Mouse (Mus musculus): Measurements from ENCODE around the gene Tmem104. TPM values are rescaled to one million over a fixed set of nuclear protein-coding genes. Genes with fewer than 3 reads are reported as not detected.

Tmem104 gene
- polyA plus RNA-seq, 1 experiment, result 0.21 TPM

GRCm38 (mm10) chr11:115273735-115274134 is 86.4 kb downstream of the Tmem104 start:
- Histone ChIP-seq H3K4me1 (ENCODE audit: control insufficient read depth) (peaks cover 35% of the 10 kb centered on the region), H3K4me3 (replicated peaks) (no peak overlapping the region)

GRCm38 (mm10) chr11:115274178-115274577 is 86.9 kb downstream of the Tmem104 start:
- Histone ChIP-seq H3K9me3 (ENCODE audit: control insufficient read depth, low read length) (no peaks in the 10 kb centered on the region), H3K4me1 (ENCODE audit: control insufficient read depth) (peaks cover 39% of the 10 kb centered on the region), H3K4me3 (replicated peaks) (no peak overlapping the region), H3K27me3 (ENCODE audit: control insufficient read depth) (no peaks in the 10 kb centered on the region), H3K36me3 (ENCODE audit: control insufficient read depth) (peaks cover 23% of the 10 kb centered on the region; the same call in 1 of the 2 replicates)
- TF ChIP-seq TAL1 (IDR thresholded peaks at IDR 0.05; ENCODE audit: low read length) (no peak), GATA1 (IDR thresholded peaks at IDR 0.05; ENCODE audit: low read length) (no peak)

More at GRCm38 (mm10) chr11:115273735-115274134, 86.4 kb downstream of the Tmem104 start:
- Histone ChIP-seq H3K27me3 (ENCODE audit: control insufficient read depth) (no peaks in the 10 kb centered on the region), H3K9me3 (ENCODE audit: control insufficient read depth, low read length) (no peaks in the 10 kb centered on the region), H3K36me3 (ENCODE audit: control insufficient read depth) (peaks cover 28% of the 10 kb centered on the region; the same call in 1 of the 2 replicates)
- TF ChIP-seq TAL1 (IDR thresholded peaks at IDR 0.05; ENCODE audit: low read length) (no peak), GATA1 (IDR thresholded peaks at IDR 0.05; ENCODE audit: low read length) (no peak)

GRCm38 (mm10) chr11:115274771-115275170 is 87.5 kb downstream of the Tmem104 start:
- TF ChIP-seq TAL1 (IDR thresholded peaks at IDR 0.05; ENCODE audit: low read length) (no peak), GATA1 (IDR thresholded peaks at IDR 0.05; ENCODE audit: low read length) (no peak)
- H3K27me3 ChIP-seq (ENCODE audit: control insufficient read depth), result no peaks in the 10 kb centered on the region
- H3K9me3 ChIP-seq (ENCODE audit: control insufficient read depth, low read length), result no peaks in the 10 kb centered on the region
- H3K4me1 ChIP-seq (ENCODE audit: control insufficient read depth), result peaks cover 44% of the 10 kb centered on the region
- H3K4me3 ChIP-seq (replicated peaks), result no peak overlapping the region
- peaks cover 18% of the 10 kb centered on the region; the same call in 1 of the 2 replicates for H3K36me3 ChIP-seq (ENCODE audit: control insufficient read depth)

DNA sequence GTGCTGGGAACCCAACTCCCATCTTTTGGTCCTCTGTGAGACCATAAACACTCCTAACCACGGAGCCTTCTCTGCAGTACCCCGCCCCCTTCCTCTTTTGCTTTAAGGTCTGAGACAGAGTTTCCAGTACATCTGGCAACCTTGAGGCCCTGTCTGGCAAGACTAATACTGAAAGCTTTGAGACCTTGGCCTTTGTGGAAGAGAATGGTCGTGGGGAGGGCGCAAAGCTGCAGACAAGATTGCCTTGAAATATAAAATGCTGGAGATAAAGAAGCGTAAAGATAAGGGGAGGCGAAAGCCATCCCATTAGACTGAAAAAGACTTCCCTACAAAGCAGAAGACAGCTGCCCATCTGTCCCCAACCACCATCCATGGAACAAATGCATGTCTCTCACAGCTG is 88.2 kb downstream of the Tmem104 start:
- Histone ChIP-seq H3K9me3 (ENCODE audit: control insufficient read depth, low read length) (no peaks in the 10 kb centered on the region), H3K4me1 (ENCODE audit: control insufficient read depth) (peaks cover 46% of the 10 kb centered on the region), H3K27me3 (ENCODE audit: control insufficient read depth) (no peaks in the 10 kb centered on the region), H3K4me3 (replicated peaks) (peak overlapping the region; percentile 85), H3K36me3 (ENCODE audit: control insufficient read depth) (peaks cover 17% of the 10 kb centered on the region; the same call in 1 of the 2 replicates)
- no peak for TF ChIP-seq TAL1 (IDR thresholded peaks at IDR 0.05; ENCODE audit: low read length)
- no peak for TF ChIP-seq GATA1 (IDR thresholded peaks at IDR 0.05; ENCODE audit: low read length)

DNA sequence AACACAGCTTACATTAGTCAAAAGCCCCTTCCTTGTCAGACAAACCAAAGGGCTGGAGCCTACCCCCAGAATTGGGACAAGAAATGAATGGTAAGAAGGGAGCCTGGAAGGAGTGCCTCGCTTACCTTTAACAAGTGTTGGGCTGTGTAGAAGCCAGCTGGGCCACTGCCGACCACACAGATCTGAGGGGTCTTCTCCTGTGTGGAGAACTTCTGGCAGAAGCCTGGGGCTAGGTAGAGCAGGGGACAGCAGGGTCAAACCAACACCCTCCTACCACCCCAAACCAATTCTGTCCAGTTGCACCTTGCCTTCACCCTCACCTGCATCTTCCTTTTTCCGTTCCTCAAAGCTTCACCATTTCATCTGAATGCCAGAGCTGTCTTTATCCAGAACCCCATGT is 88.7 kb downstream of the Tmem104 start:
- Histone ChIP-seq H3K4me3 (replicated peaks) (peak overlapping the region; percentile 85), H3K27me3 (ENCODE audit: control insufficient read depth) (no peaks in the 10 kb centered on the region), H3K9me3 (ENCODE audit: control insufficient read depth, low read length) (no peaks in the 10 kb centered on the region), H3K4me1 (ENCODE audit: control insufficient read depth) (peaks cover 45% of the 10 kb centered on the region), H3K36me3 (ENCODE audit: control insufficient read depth) (peaks cover 15% of the 10 kb centered on the region; the same call in 1 of the 2 replicates)
- no peak for TF ChIP-seq TAL1 (IDR thresholded peaks at IDR 0.05; ENCODE audit: low read length)
- no peak for TF ChIP-seq GATA1 (IDR thresholded peaks at IDR 0.05; ENCODE audit: low read length)

- TF ChIP-seq TAL1 (IDR thresholded peaks at IDR 0.05; ENCODE audit: low read length), result no peak
- no peak for TF ChIP-seq GATA1 (IDR thresholded peaks at IDR 0.05; ENCODE audit: low read length)
- Histone ChIP-seq H3K36me3 (ENCODE audit: control insufficient read depth) (peaks cover 7% of the 10 kb centered on the region; the same call in 1 of the 2 replicates), H3K9me3 (ENCODE audit: control insufficient read depth, low read length) (no peaks in the 10 kb centered on the region), H3K27me3 (ENCODE audit: control insufficient read depth) (no peaks in the 10 kb centered on the region), H3K4me1 (ENCODE audit: control insufficient read depth) (peaks cover 47% of the 10 kb centered on the region), H3K4me3 (replicated peaks) (peak within 1 kb of the TSS; percentile 85)
Measured at GRCm38 (mm10) chr11:115276780-115277603, 89.7 kb downstream of the Tmem104 start, which contains the start of gene Fdxr. TSS of gene Fdxr (minus strand) at chr11:115277050.

- no peak for TF ChIP-seq GATA1 (IDR thresholded peaks at IDR 0.05; ENCODE audit: low read length)
- no peak for TF ChIP-seq TAL1 (IDR thresholded peaks at IDR 0.05; ENCODE audit: low read length)
- Histone ChIP-seq H3K4me3 (replicated peaks) (peak overlapping the region; percentile 85), H3K4me1 (ENCODE audit: control insufficient read depth) (peaks cover 51% of the 10 kb centered on the region), H3K27me3 (ENCODE audit: control insufficient read depth) (no peaks in the 10 kb centered on the region), H3K36me3 (ENCODE audit: control insufficient read depth) (peaks cover under 1% of the 10 kb centered on the region; the same call in 1 of the 2 replicates), H3K9me3 (ENCODE audit: control insufficient read depth, low read length) (no peaks in the 10 kb centered on the region)
Measured at GRCm38 (mm10) chr11:115277604-115277975, 90.3 kb downstream of the Tmem104 start.

GRCm38 (mm10) chr11:115278176-115278575 is 90.9 kb downstream of the Tmem104 start:
- no peaks in the 10 kb centered on the region for H3K9me3 ChIP-seq (ENCODE audit: control insufficient read depth, low read length)
- H3K27me3 ChIP-seq (ENCODE audit: control insufficient read depth), result no peaks in the 10 kb centered on the region
- TF ChIP-seq GATA1 (IDR thresholded peaks at IDR 0.05; ENCODE audit: low read length) (no peak), TAL1 (IDR thresholded peaks at IDR 0.05; ENCODE audit: low read length) (no peak)
- H3K4me1 ChIP-seq (ENCODE audit: control insufficient read depth), result peaks cover 51% of the 10 kb centered on the region
- H3K4me3 ChIP-seq (replicated peaks), result peak overlapping the region; percentile 85
- H3K36me3 ChIP-seq (ENCODE audit: control insufficient read depth), result no peaks in the 10 kb centered on the region; the same call in 1 of the 2 replicates

DNA sequence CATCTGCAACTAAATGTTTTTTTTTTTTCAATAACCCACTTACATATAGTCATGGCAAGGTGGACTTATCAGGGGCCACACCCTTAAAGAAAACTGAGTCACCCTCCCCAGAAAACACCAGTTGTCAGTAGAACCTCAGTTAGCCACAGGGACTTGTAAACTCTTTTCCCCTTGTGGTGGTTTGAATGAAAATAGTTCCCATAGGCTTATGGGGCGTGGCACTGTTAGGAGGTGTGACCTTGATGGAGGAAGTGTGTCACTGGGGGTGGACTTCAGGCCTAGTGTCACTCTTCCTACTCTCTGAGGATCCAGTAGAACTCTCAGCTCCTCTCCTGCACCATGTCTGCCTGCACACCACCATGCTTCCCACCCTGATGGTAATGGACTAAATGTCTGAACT is 92.4 kb downstream of the Tmem104 start:
- H3K27me3 ChIP-seq (ENCODE audit: control insufficient read depth), result no peaks in the 10 kb centered on the region
- H3K4me1 ChIP-seq (ENCODE audit: control insufficient read depth), result peaks cover 51% of the 10 kb centered on the region
- H3K4me3 ChIP-seq (replicated peaks), result no peak overlapping the region
- H3K9me3 ChIP-seq (ENCODE audit: control insufficient read depth, low read length), result no peaks in the 10 kb centered on the region
- TF ChIP-seq TAL1 (IDR thresholded peaks at IDR 0.05; ENCODE audit: low read length), result no peak
- no peak for TF ChIP-seq GATA1 (IDR thresholded peaks at IDR 0.05; ENCODE audit: low read length)
- H3K36me3 ChIP-seq (ENCODE audit: control insufficient read depth), result no peaks in the 10 kb centered on the region; the same call in 1 of the 2 replicates

All from erythroblast, embryonic 14.5 days (primary cell).